Mouse (Mus musculus) subcutaneous adipose tissue, adult 2 months (tissue): ENCODE data around the gene Lamtor1. TPM values are rescaled to one million over a fixed set of nuclear protein-coding genes. Genes with fewer than 3 reads are reported as not detected.

Source experiments
- polyA plus RNA-seq: library from polyadenylated mRNA; depleted of rRNA; stranded (reverse); fragments of >200 nt; gene quantifications from 2 replicates; pipeline ENCODE4 v1.2.3, GENCODE M21; 2012; ENCODE audit warnings: low replicate concordance; rRNA removed

The Lamtor1 gene
- 304 and 439 TPM in 2 replicates for polyA plus RNA-seq

DNA sequence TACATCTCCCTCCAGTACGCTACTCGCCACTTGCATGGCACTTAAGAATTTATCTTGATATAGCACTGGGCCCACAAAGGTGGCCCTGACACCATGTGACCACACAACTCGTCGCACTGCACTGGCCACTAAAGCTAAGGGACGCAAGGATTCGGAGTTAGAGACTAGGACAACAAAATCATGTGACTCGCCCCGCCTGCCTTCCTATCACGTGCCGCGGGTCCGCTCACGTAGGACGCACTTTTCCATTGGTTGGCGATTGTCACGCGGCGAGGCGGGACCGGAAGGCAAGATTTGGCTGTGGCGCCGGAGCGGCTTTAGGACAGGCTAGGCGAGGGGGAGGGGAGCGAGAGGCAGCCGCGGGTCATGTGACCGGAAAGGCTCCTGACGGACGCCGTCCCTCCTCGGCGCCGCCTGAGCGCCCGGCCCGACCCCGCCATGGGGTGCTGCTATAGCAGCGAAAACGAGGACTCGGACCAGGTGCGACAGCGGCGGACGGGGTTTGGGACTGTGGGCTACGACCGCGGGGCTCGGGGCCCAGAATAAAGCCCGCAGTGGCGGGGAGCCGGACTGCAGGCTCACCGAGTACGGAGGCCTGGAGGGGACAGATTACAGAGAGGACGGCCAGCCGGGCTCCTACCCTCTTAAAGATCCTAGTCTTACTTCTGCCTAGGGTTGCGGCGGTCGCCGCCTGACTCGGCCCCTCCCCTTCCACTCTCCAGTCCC, at the start of gene Lamtor1:
TSS of gene Lamtor1 (plus strand) at position 344 of the 726 bp plus-strand sequence.

GRCm38 (mm10) chr7:101857094-101857493, 48.6 kb upstream of the Lamtor1 start, which contains the start of gene Folr2:
Folr2 (minus strand) TSS chr7:101857194.

GRCm38 (mm10) chr7:101863415-101863814, 42.3 kb upstream of the Lamtor1 start, which contains the start of gene Anapc15:
Anapc15 (plus strand) TSS chr7:101863715.

DNA sequence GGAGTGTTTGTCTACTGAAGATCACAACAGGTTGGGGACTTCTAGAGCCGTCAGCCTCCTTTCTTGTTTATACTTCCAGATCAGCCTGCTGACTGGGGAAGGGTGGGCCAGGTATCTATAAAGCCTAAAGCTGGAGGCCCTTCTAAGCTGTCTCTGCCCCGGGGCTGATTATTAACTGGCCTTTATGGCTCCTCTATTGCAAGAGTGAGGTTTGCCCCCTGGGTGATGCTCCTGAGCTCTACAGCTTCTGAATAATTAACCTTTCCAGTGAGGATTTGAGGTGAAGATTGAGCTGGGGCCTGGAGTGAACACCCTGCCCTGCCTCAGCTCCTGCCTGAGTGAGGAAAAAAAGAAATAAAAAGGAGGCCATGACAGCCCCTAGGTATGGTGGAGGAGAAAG, 35.1 kb upstream of the Lamtor1 start, which contains the start of gene Folr1:
TSS of gene Folr1 (minus strand) at position 160 of the 400 bp plus-strand sequence.

GRCm38 (mm10) chr7:101906287-101906681, 580 bp downstream of the Lamtor1 start, which contains the start of gene Tomt:
Tomt (minus strand) TSS chr7:101906359.

GRCm38 (mm10) chr7:101933751-101934240, 28.1 kb downstream of the Lamtor1 start, which contains the start of the genes Lrrc51 and Numa1:
Lrrc51 (minus strand) TSS chr7:101933895.
Numa1 (plus strand) TSS chr7:101934111.

Other genes starting within 250 kb of the Lamtor1 start
- gene Clpb, start 242.3 kb upstream of the Lamtor1 start, polyA plus RNA-seq = 37.9 and 78.8 TPM in 2 replicates
- gene Phox2a, start 87.6 kb upstream of the Lamtor1 start, polyA plus RNA-seq = 0.09 TPM in 1 of 2 replicates, not detected in the other
- gene Inppl1, start 67.7 kb upstream of the Lamtor1 start, polyA plus RNA-seq = 78.0 and 106 TPM in 2 replicates
- gene Folr2, start 48.7 kb upstream of the Lamtor1 start, polyA plus RNA-seq = 103 and 151 TPM in 2 replicates
- 56.2 and 63.2 TPM in 2 replicates for gene Anapc15, start 42.2 kb upstream of the Lamtor1 start, polyA plus RNA-seq
- 1.2 and 3.9 TPM in 2 replicates for gene Folr1, start 35.1 kb upstream of the Lamtor1 start, polyA plus RNA-seq
- gene Tomt, start 455 bp downstream of the Lamtor1 start, polyA plus RNA-seq = 0.46 and 2.9 TPM in 2 replicates
- 21.2 and 32.2 TPM in 2 replicates for gene Lrrc51, start 28.0 kb downstream of the Lamtor1 start, polyA plus RNA-seq
- 76.3 and 105 TPM in 2 replicates for gene Numa1, start 28.2 kb downstream of the Lamtor1 start, polyA plus RNA-seq
- 15.3 and 21.4 TPM in 2 replicates for gene Il18bp, start 112.8 kb downstream of the Lamtor1 start, polyA plus RNA-seq
- gene Rnf121, start 159.6 kb downstream of the Lamtor1 start, polyA plus RNA-seq = 40.8 and 63.7 TPM in 2 replicates
- gene Xndc1, start 159.6 kb downstream of the Lamtor1 start, polyA plus RNA-seq = 17.6 and 38.4 TPM in 2 replicates
- gene Xntrpc, start 159.8 kb downstream of the Lamtor1 start, polyA plus RNA-seq = 2.3 and 5.2 TPM in 2 replicates
- 0.62 TPM in 1 of 2 replicates, not detected in the other for gene Trpc2, start 177.2 kb downstream of the Lamtor1 start, polyA plus RNA-seq
- gene Art1, start 195.8 kb downstream of the Lamtor1 start, polyA plus RNA-seq = 0.32 TPM in 1 of 2 replicates, not detected in the other
- gene Art5, start 203.6 kb downstream of the Lamtor1 start, polyA plus RNA-seq = 0.53 and 0.95 TPM in 2 replicates
- 0.09 TPM in 1 of 2 replicates, not detected in the other for gene Chrna10, start 210.9 kb downstream of the Lamtor1 start, polyA plus RNA-seq